Comparison of ENCODE assay signal across 15 mouse cellular contexts in the genomic region with DNA sequence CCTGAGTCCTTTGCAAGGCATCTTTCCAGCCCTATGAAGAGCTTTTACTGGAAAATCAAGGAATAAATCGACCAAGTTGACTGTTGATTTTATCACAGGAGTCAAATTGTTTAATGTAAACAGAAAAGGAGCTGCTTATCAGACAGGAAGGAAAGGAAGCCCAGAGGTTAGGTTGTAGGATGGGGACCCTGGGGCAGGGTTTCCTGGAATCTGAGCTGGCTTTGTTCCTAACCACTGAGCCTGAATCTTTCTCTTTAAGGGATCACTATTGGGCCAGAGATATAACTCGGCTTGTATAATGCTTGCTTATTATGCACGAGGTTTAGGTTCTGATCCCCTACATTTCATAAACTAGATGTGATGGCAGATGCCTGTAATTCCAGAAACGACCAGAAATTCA.
"Had no signal": no experiment of that assay in that cellular context is flagged by ENCODE, and none has a peak within 500 bp of the region (broad histone marks: within the 10 kb centered on the region; RNA-seq: fewer than 3 reads in every experiment).

No protein-coding gene starts in this region.

- DNase-seq: kidney, adult 9 months; kidney, postnatal 25 days; liver; liver, embryonic 13.5 days; liver, postnatal 0 days; right cerebral cortex, postnatal 14 days; thymus, adult 2 months; thymus, postnatal 25 days had no signal

- H3K9me3 ChIP-seq: limb, embryonic 12.5 days; liver, embryonic 13.5 days; midbrain, embryonic 12.5 days; stomach, embryonic 15.5 days had no signal

- H3K27ac ChIP-seq: limb, embryonic 12.5 days; liver, embryonic 13.5 days; macrophage; midbrain, embryonic 12.5 days; stomach, embryonic 15.5 days had no signal

- H3K9ac ChIP-seq: limb, embryonic 12.5 days; liver, embryonic 13.5 days; liver, postnatal 0 days; midbrain, embryonic 12.5 days; stomach, embryonic 15.5 days had no signal

- H3K4me1 ChIP-seq: midbrain, embryonic 12.5 days; stomach, embryonic 15.5 days had no signal

- H3K27me3 ChIP-seq: limb, embryonic 12.5 days; liver, embryonic 13.5 days; midbrain, embryonic 12.5 days; stomach, embryonic 15.5 days had no signal

- H3K4me3 ChIP-seq: limb, embryonic 12.5 days; liver, embryonic 13.5 days; megakaryocyte, embryonic 14.5 days; midbrain, embryonic 12.5 days; stomach, embryonic 15.5 days had no signal

- H3K4me2 ChIP-seq: limb, embryonic 12.5 days; liver, embryonic 13.5 days; midbrain, embryonic 12.5 days; stomach, embryonic 15.5 days had no signal

- ATAC-seq: intestine, postnatal 0 days; liver, postnatal 0 days; midbrain, embryonic 16.5 days had no signal
